14 mouse cellular contexts compared by ENCODE assay signal in the genomic region with DNA sequence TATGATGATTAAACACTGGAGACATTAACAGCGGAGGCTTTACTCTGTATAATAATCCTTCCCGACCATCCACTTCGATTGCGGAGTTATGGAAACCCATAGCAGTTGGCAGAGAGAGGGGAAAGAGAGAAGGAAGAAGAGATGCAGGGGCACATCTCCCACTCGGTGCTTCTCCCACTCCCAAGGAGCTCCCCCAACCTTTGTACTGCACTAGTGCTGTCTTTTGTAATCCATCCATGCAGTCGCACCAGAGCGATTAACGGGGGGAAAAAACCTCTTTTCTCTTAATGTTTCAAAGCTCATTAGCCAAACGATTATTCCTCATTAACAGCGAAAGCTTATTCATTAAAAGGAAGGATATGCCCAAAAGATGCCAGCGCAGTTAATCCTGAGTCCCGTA.
DNase-seq lines count a peak whose midpoint lies in the region; ATAC-seq lines count a peak whose summit lies in the region.
"Had no signal": no experiment of that assay in that cellular context is flagged by ENCODE, and none has a peak within 500 bp of the region (broad histone marks: within the 10 kb centered on the region; RNA-seq: fewer than 3 reads in every experiment).

No protein-coding gene starts in this region.

- H3K36me3 ChIP-seq in forebrain, embryonic 12.5 days (replicated peaks), result no peaks in the 10 kb centered on the region
- no peaks in the 10 kb centered on the region for H3K36me3 ChIP-seq in forebrain, embryonic 11.5 days (ENCODE audit: control insufficient read depth, insufficient read depth, low read length)
- H3K36me3 ChIP-seq in midbrain, embryonic 12.5 days, result no peaks in the 10 kb centered on the region
- no peaks in the 10 kb centered on the region for H3K36me3 ChIP-seq in midbrain, embryonic 10.5 days
- H3K36me3 ChIP-seq in hindbrain, embryonic 14.5 days (replicated peaks; ENCODE audit: control insufficient read depth, insufficient read depth), result no peaks in the 10 kb centered on the region
- H3K36me3 ChIP-seq in neural tube, embryonic 14.5 days (ENCODE audit: control insufficient read depth, insufficient read depth, low read length), result no peaks in the 10 kb centered on the region
- H3K36me3 ChIP-seq: embryonic facial prominence, embryonic 15.5 days; limb, embryonic 10.5 days; liver, embryonic 13.5 days had no signal

- H3K9me3 ChIP-seq in forebrain, embryonic 12.5 days, result no peaks in the 10 kb centered on the region
- no peaks in the 10 kb centered on the region for H3K9me3 ChIP-seq in forebrain, embryonic 11.5 days (ENCODE audit: control insufficient read depth, low read length)
- no peaks in the 10 kb centered on the region for H3K9me3 ChIP-seq in midbrain, embryonic 12.5 days
- no peaks in the 10 kb centered on the region for H3K9me3 ChIP-seq in midbrain, embryonic 10.5 days (replicated peaks)
- H3K9me3 ChIP-seq in hindbrain, embryonic 14.5 days (ENCODE audit: control insufficient read depth, low read length), result no peaks in the 10 kb centered on the region
- no peaks in the 10 kb centered on the region for H3K9me3 ChIP-seq in neural tube, embryonic 14.5 days (ENCODE audit: control insufficient read depth, low read length)
- H3K9me3 ChIP-seq: embryonic facial prominence, embryonic 15.5 days; limb, embryonic 10.5 days; liver, embryonic 13.5 days had no signal

- peak overlapping the region; percentile 37 for H3K4me2 ChIP-seq in forebrain, embryonic 12.5 days
- H3K4me2 ChIP-seq in forebrain, embryonic 11.5 days (ENCODE audit: low read depth, low read length, severe bottlenecking), result no peak overlapping the region
- peak overlapping the region; percentile 15; the same call in 1 of the 2 replicates for H3K4me2 ChIP-seq in midbrain, embryonic 12.5 days (replicated peaks)
- H3K4me2 ChIP-seq in hindbrain, embryonic 14.5 days (replicated peaks), result peak overlapping the region; percentile 57
- H3K4me2 ChIP-seq in neural tube, embryonic 14.5 days (ENCODE audit: low read depth, low read length), result peak overlapping the region; percentile 59
- H3K4me2 ChIP-seq: embryonic facial prominence, embryonic 15.5 days; liver, embryonic 13.5 days had no signal

- WGBS in forebrain, embryonic 12.5 days, result 42% methylated on average over 12 of the region's 12 CpGs
- WGBS in forebrain, embryonic 11.5 days, result 55% methylated on average over 12 of the region's 12 CpGs
- WGBS in midbrain, embryonic 12.5 days, result 74% methylated on average over 12 of the region's 12 CpGs
- WGBS in midbrain, embryonic 10.5 days, result 90% methylated on average over 12 of the region's 12 CpGs
- WGBS in hindbrain, embryonic 14.5 days, result 38% methylated on average over 12 of the region's 12 CpGs
- 37% methylated on average over 12 of the region's 12 CpGs for WGBS in neural tube, embryonic 14.5 days

- H3K4me3 ChIP-seq in forebrain, embryonic 12.5 days (replicated peaks), result peak overlapping the region; percentile 16; the same call in 1 of the 2 replicates
- no peak overlapping the region for H3K4me3 ChIP-seq in forebrain, embryonic 11.5 days (ENCODE audit: low read depth, low read length)
- 0 out of 2 replicates have a peak overlapping the region, but pooled peaks have one; percentile 7 for H3K4me3 ChIP-seq in midbrain, embryonic 12.5 days
- no peak overlapping the region for H3K4me3 ChIP-seq in midbrain, embryonic 10.5 days
- peak overlapping the region; percentile 41 for H3K4me3 ChIP-seq in hindbrain, embryonic 14.5 days (replicated peaks; ENCODE audit: low read length)
- H3K4me3 ChIP-seq in neural tube, embryonic 14.5 days (ENCODE audit: low read depth, low read length), result peak overlapping the region; percentile 30
- H3K4me3 ChIP-seq: embryonic facial prominence, embryonic 15.5 days; limb, embryonic 10.5 days; liver, embryonic 13.5 days; megakaryocyte, embryonic 14.5 days had no signal

- H3K4me1 ChIP-seq in forebrain, embryonic 12.5 days, result peaks cover 58% of the 10 kb centered on the region
- H3K4me1 ChIP-seq in forebrain, embryonic 11.5 days (replicated peaks; ENCODE audit: control insufficient read depth, insufficient read depth, low read length), result peaks cover 4% of the 10 kb centered on the region; the same call in 1 of the 2 replicates
- peaks cover 43% of the 10 kb centered on the region for H3K4me1 ChIP-seq in midbrain, embryonic 12.5 days
- peaks cover 4% of the 10 kb centered on the region; the same call in 1 of the 2 replicates for H3K4me1 ChIP-seq in midbrain, embryonic 10.5 days
- H3K4me1 ChIP-seq in hindbrain, embryonic 14.5 days (replicated peaks; ENCODE audit: control insufficient read depth, insufficient read depth, low read length), result peaks cover 15% of the 10 kb centered on the region
- peaks cover 13% of the 10 kb centered on the region; the same call in 1 of the 2 replicates for H3K4me1 ChIP-seq in neural tube, embryonic 14.5 days (ENCODE audit: control insufficient read depth, insufficient read depth, low read length)
- H3K4me1 ChIP-seq: limb, embryonic 10.5 days; liver, embryonic 13.5 days; megakaryocyte, embryonic 14.5 days had no signal

- H3K9ac ChIP-seq in forebrain, embryonic 12.5 days, result 0 out of 2 replicates have a peak overlapping the region, but pooled peaks have one; percentile 12
- no peak overlapping the region for H3K9ac ChIP-seq in forebrain, embryonic 11.5 days (ENCODE audit: low read length)
- H3K9ac ChIP-seq in midbrain, embryonic 12.5 days (replicated peaks), result no peak overlapping the region
- peak overlapping the region; percentile 67 for H3K9ac ChIP-seq in hindbrain, embryonic 14.5 days
- peak overlapping the region; percentile 76 for H3K9ac ChIP-seq in neural tube, embryonic 14.5 days (replicated peaks; ENCODE audit: low read depth, low read length)
- H3K9ac ChIP-seq: embryonic facial prominence, embryonic 15.5 days; liver, embryonic 13.5 days had no signal

- no peak for ATAC-seq in forebrain, embryonic 12.5 days (ENCODE audit: low FRiP score)
- ATAC-seq in forebrain, embryonic 11.5 days (replicated peaks; ENCODE audit: low FRiP score), result no peak
- ATAC-seq in midbrain, embryonic 12.5 days (ENCODE audit: low FRiP score, low read depth), result no peak
- no peak for ATAC-seq in hindbrain, embryonic 14.5 days (ENCODE audit: low FRiP score)
- no peak for ATAC-seq in neural tube, embryonic 14.5 days (ENCODE audit: low read depth)
- ATAC-seq in inflammation-experienced regulatory T-cells, adult 6 months, result no peak
- ATAC-seq: lung, postnatal 0 days had no signal

- H3K27me3 ChIP-seq in forebrain, embryonic 12.5 days, result peaks cover 14% of the 10 kb centered on the region
- H3K27me3 ChIP-seq in forebrain, embryonic 11.5 days (ENCODE audit: control insufficient read depth, insufficient read depth, low read length), result no peaks in the 10 kb centered on the region; the same call in 1 of the 2 replicates
- no peaks in the 10 kb centered on the region for H3K27me3 ChIP-seq in midbrain, embryonic 12.5 days
- no peaks in the 10 kb centered on the region for H3K27me3 ChIP-seq in midbrain, embryonic 10.5 days (ENCODE audit: low read depth, poor library complexity, severe bottlenecking)
- H3K27me3 ChIP-seq in hindbrain, embryonic 14.5 days (ENCODE audit: control insufficient read depth, insufficient read depth, low read length), result no peaks in the 10 kb centered on the region
- H3K27me3 ChIP-seq in neural tube, embryonic 14.5 days (ENCODE audit: control insufficient read depth, insufficient read depth, low read length), result no peaks in the 10 kb centered on the region
- H3K27me3 ChIP-seq: embryonic facial prominence, embryonic 15.5 days; liver, embryonic 13.5 days; megakaryocyte, embryonic 14.5 days had no signal

- H3K27ac ChIP-seq in forebrain, embryonic 12.5 days, result peak overlapping the region; percentile 63
- H3K27ac ChIP-seq in forebrain, embryonic 11.5 days (ENCODE audit: low read depth, low read length), result no peak overlapping the region
- peak overlapping the region; percentile 54; the same call in 1 of the 2 replicates for H3K27ac ChIP-seq in midbrain, embryonic 12.5 days (replicated peaks)
- no peak overlapping the region for H3K27ac ChIP-seq in midbrain, embryonic 10.5 days (replicated peaks)
- H3K27ac ChIP-seq in hindbrain, embryonic 14.5 days, result peak overlapping the region; percentile 95
- peak overlapping the region; percentile 93 for H3K27ac ChIP-seq in neural tube, embryonic 14.5 days (ENCODE audit: low read depth, low read length)
- H3K27ac ChIP-seq: embryonic facial prominence, embryonic 15.5 days; limb, embryonic 10.5 days; liver, embryonic 13.5 days had no signal

- DNase-seq in forebrain, embryonic 11.5 days (ENCODE audit: low spot score), result no peak
- no peak for DNase-seq in midbrain, embryonic 10.5 days (ENCODE audit: low spot score)
- DNase-seq in hindbrain, embryonic 14.5 days (ENCODE audit: low spot score), result peak; percentile 59
- no peak for DNase-seq in adrenal gland, adult (ENCODE audit: inconsistent age in 2 of 2, low spot score in 1 of 2)
- DNase-seq: adrenal gland, postnatal 14 days; liver, embryonic 13.5 days had no signal

Comparison
In these comparisons a context has a peak if more than half of its experiments do, and no peak if none do; other contexts are left out.
1. H3K27ac ChIP-seq: peak in forebrain, embryonic 12.5 days (single experiment), midbrain, embryonic 12.5 days (single experiment), hindbrain, embryonic 14.5 days (single experiment) and neural tube, embryonic 14.5 days (single experiment); none in forebrain, embryonic 11.5 days (single experiment) and midbrain, embryonic 10.5 days (single experiment).
2. H3K4me3 ChIP-seq: peak in forebrain, embryonic 12.5 days (single experiment), midbrain, embryonic 12.5 days (single experiment), hindbrain, embryonic 14.5 days (single experiment) and neural tube, embryonic 14.5 days (single experiment); none in forebrain, embryonic 11.5 days (single experiment) and midbrain, embryonic 10.5 days (single experiment).
3. H3K9ac ChIP-seq: peak in forebrain, embryonic 12.5 days (single experiment), hindbrain, embryonic 14.5 days (single experiment) and neural tube, embryonic 14.5 days (single experiment); none in forebrain, embryonic 11.5 days (single experiment) and midbrain, embryonic 12.5 days (single experiment).